Mouse (Mus musculus): ENCODE data around the gene Slc16a1. TPM values are rescaled to one million over a fixed set of nuclear protein-coding genes. Genes with fewer than 3 reads are reported as not detected.
"Not testable (repeated sequence)": the region's sequence is repeated elsewhere in the genome, so short reads cannot be mapped to it uniquely, and the experiment has no call there.

The Slc16a1 gene
- total RNA-seq, 2 experiments from 2014 or later: 20.9 to 42.1 TPM

- Histone ChIP-seq H3K4me3 (no peak overlapping the region), H3K27ac (no peak overlapping the region)
- intact Hi-C loops (cut with DNase I): loop anchor here (2.0 kb wide), 1 partner anchor 40 kb away; no protein-coding TSS in a partner anchor
- no peak for DNase-seq
- no peak for TF ChIP-seq CTCF (IDR thresholded peaks at IDR 0.05)
Measured at GRCm38 (mm10) chr3:104643113-104643512, 4.6 kb downstream of the Slc16a1 start.

- Histone ChIP-seq H3K27ac (no peak overlapping the region), H3K4me3 (no peak overlapping the region)
- DNase-seq: peak; percentile 56
- TF ChIP-seq CTCF (IDR thresholded peaks at IDR 0.05): peak; percentile 91
- intact Hi-C loops (cut with DNase I): loop anchor here (1.0 to 2.0 kb wide), 2 partner anchors 31 to 39 kb away; no protein-coding TSS in a partner anchor
Measured at GRCm38 (mm10) chr3:104643810-104644270, 5.4 kb downstream of the Slc16a1 start.

GRCm38 (mm10) chr3:104644371-104644770, 5.9 kb downstream of the Slc16a1 start:
- intact Hi-C loops (cut with DNase I): loop anchor here (1.0 kb wide), 1 partner anchor 31 kb away; no protein-coding TSS in a partner anchor
- Histone ChIP-seq H3K4me3 (no peak overlapping the region), H3K27ac (no peak overlapping the region)
- no peak for DNase-seq
- no peak for TF ChIP-seq CTCF (IDR thresholded peaks at IDR 0.05)

- no peak for DNase-seq
- intact Hi-C loops (cut with DNase I): no loop called here
- TF ChIP-seq CTCF (IDR thresholded peaks at IDR 0.05): no peak
- no peak overlapping the region for H3K27ac ChIP-seq
- H3K4me3 ChIP-seq: no peak overlapping the region
Measured at GRCm38 (mm10) chr3:104654219-104654618, 15.8 kb downstream of the Slc16a1 start.

- DNase-seq: no peak
- Histone ChIP-seq H3K4me3 (no peak overlapping the region), H3K27ac (no peak overlapping the region)
- intact Hi-C loops (cut with DNase I): no loop called here
- TF ChIP-seq CTCF (IDR thresholded peaks at IDR 0.05): no peak
Measured at GRCm38 (mm10) chr3:104654921-104655320, 16.5 kb downstream of the Slc16a1 start.

GRCm38 (mm10) chr3:104658706-104659105, 20.2 kb downstream of the Slc16a1 start:
- TF ChIP-seq CTCF (IDR thresholded peaks at IDR 0.05): no peak
- Histone ChIP-seq H3K27ac (no peak overlapping the region), H3K4me3 (no peak overlapping the region)
- intact Hi-C loops (cut with DNase I): no loop called here
- DNase-seq: no peak

- no peak overlapping the region for H3K4me3 ChIP-seq
- H3K27ac ChIP-seq: no peak overlapping the region
- intact Hi-C loops (cut with DNase I): no loop called here
- no peak for DNase-seq
- TF ChIP-seq CTCF (IDR thresholded peaks at IDR 0.05): no peak
Measured at GRCm38 (mm10) chr3:104659758-104660157, 21.3 kb downstream of the Slc16a1 start.

- H3K4me3 ChIP-seq: no peak overlapping the region
- H3K27ac ChIP-seq: no peak overlapping the region
- no peak for DNase-seq
- intact Hi-C loops (cut with DNase I): no loop called here
- TF ChIP-seq CTCF (IDR thresholded peaks at IDR 0.05): no peak
Measured at GRCm38 (mm10) chr3:104660522-104660921, 22.1 kb downstream of the Slc16a1 start.

GRCm38 (mm10) chr3:104662007-104662406, 23.5 kb downstream of the Slc16a1 start:
- DNase-seq: peak; percentile 36
- H3K27ac ChIP-seq: peak overlapping the region; percentile 58
- intact Hi-C loops (cut with DNase I): no loop called here
- no peak overlapping the region for H3K4me3 ChIP-seq
- no peak for TF ChIP-seq CTCF (IDR thresholded peaks at IDR 0.05)

GRCm38 (mm10) chr3:104662926-104663325, 24.5 kb downstream of the Slc16a1 start:
- H3K27ac ChIP-seq: 0 out of 2 replicates have a peak overlapping the region, but pooled peaks have one; percentile 12
- no peak overlapping the region for H3K4me3 ChIP-seq
- no peak for TF ChIP-seq CTCF (IDR thresholded peaks at IDR 0.05)
- intact Hi-C loops (cut with DNase I): no loop called here
- DNase-seq: no peak

GRCm38 (mm10) chr3:104666950-104667349, 28.5 kb downstream of the Slc16a1 start:
- Histone ChIP-seq H3K27ac (peak overlapping the region; percentile 51), H3K4me3 (no peak overlapping the region)
- TF ChIP-seq CTCF (IDR thresholded peaks at IDR 0.05): no peak
- intact Hi-C loops (cut with DNase I): no loop called here
- DNase-seq: peak; percentile 72

- DNase-seq: peak; percentile 39
- no peak for TF ChIP-seq CTCF (IDR thresholded peaks at IDR 0.05)
- intact Hi-C loops (cut with DNase I): no loop called here
- peak overlapping the region; percentile 51 for H3K27ac ChIP-seq
- H3K4me3 ChIP-seq: no peak overlapping the region
Measured at GRCm38 (mm10) chr3:104667451-104667850, 29.0 kb downstream of the Slc16a1 start.

- intact Hi-C loops (cut with DNase I): no loop called here
- DNase-seq: no peak
- H3K27ac ChIP-seq: no peak overlapping the region
- TF ChIP-seq CTCF (IDR thresholded peaks at IDR 0.05): no peak
- no peak overlapping the region for H3K4me3 ChIP-seq
Measured at GRCm38 (mm10) chr3:104668989-104669388, 30.5 kb downstream of the Slc16a1 start.

- TF ChIP-seq CTCF (IDR thresholded peaks at IDR 0.05): no peak
- H3K27ac ChIP-seq: peak overlapping the region; percentile 59; the same call in 1 of the 2 replicates
- intact Hi-C loops (cut with DNase I): no loop called here
- H3K4me3 ChIP-seq: no peak overlapping the region
- DNase-seq: no peak
Measured at GRCm38 (mm10) chr3:104669856-104670182, 31.4 kb downstream of the Slc16a1 start.

GRCm38 (mm10) chr3:104670183-104671020, 31.9 kb downstream of the Slc16a1 start:
- peak overlapping the region; percentile 59; the same call in 1 of the 2 replicates for H3K27ac ChIP-seq
- DNase-seq; intact Hi-C loops (cut with DNase I); H3K4me3 ChIP-seq: not testable (repeated sequence)

Data from gastrocnemius, adult 2 months (tissue).